Mouse (Mus musculus): ENCODE measurements around the gene Gm8362. TPM values are rescaled to one million over a fixed set of nuclear protein-coding genes. Genes with fewer than 3 reads are reported as not detected.
"Not testable (repeated sequence)": the region's sequence is repeated elsewhere in the genome, so short reads cannot be mapped to it uniquely, and the experiment has no call there.

Gene Gm8362
- total RNA-seq (2017) = not detected in 2 replicates

GRCm38 (mm10) chr14:6774311-6774710 is at the start of gene Gm8362:
Gene Gm8362, minus strand, starts transcription at chr14:6774411.
- not testable (repeated sequence) for ATAC-seq (ENCODE audit: extremely low read depth, insufficient number of reproducible peaks, low FRiP score, poor library complexity, severe bottlenecking)

- ATAC-seq (ENCODE audit: extremely low read depth, insufficient number of reproducible peaks, low FRiP score, poor library complexity, severe bottlenecking) = not testable (repeated sequence)
Measured at GRCm38 (mm10) chr14:6823297-6823696, 49.1 kb upstream of the Gm8362 start.

GRCm38 (mm10) chr14:6757231-6757536 is 17.0 kb downstream of the Gm8362 start:
- not testable (repeated sequence) for ATAC-seq (ENCODE audit: extremely low read depth, insufficient number of reproducible peaks, low FRiP score, poor library complexity, severe bottlenecking)

- ATAC-seq (ENCODE audit: extremely low read depth, insufficient number of reproducible peaks, low FRiP score, poor library complexity, severe bottlenecking) = not testable (repeated sequence)
Measured at GRCm38 (mm10) chr14:6756384-6757230, 17.6 kb downstream of the Gm8362 start.

- not testable (repeated sequence) for ATAC-seq (ENCODE audit: extremely low read depth, insufficient number of reproducible peaks, low FRiP score, poor library complexity, severe bottlenecking)
Measured at GRCm38 (mm10) chr14:6742232-6742631, 32.0 kb downstream of the Gm8362 start, which contains the start of gene Gm3636. Gene Gm3636, minus strand, starts transcription at chr14:6742332.

GRCm38 (mm10) chr14:6720151-6720550 is 54.1 kb downstream of the Gm8362 start, which contains the start of gene Gm8050:
Gene Gm8050, minus strand, starts transcription at chr14:6720251.
- not testable (repeated sequence) for ATAC-seq (ENCODE audit: extremely low read depth, insufficient number of reproducible peaks, low FRiP score, poor library complexity, severe bottlenecking)

Other genes starting within 250 kb of the Gm8362 start
- gene Gm8356, start 237.1 kb downstream of the Gm8362 start, total RNA-seq (2017) = not detected in 2 replicates
- not detected in 2 replicates for gene Gm3629, start 183.8 kb downstream of the Gm8362 start, total RNA-seq (2017)
- gene Gm3460, start 152.0 kb downstream of the Gm8362 start, total RNA-seq (2017) = not detected in 2 replicates
- not detected in 2 replicates for gene Gm10251, start 90.2 kb downstream of the Gm8362 start, total RNA-seq (2017)
- not detected in 2 replicates for gene Gm8050, start 54.2 kb downstream of the Gm8362 start, total RNA-seq (2017)
- not detected in 2 replicates for gene Gm3636, start 32.1 kb downstream of the Gm8362 start, total RNA-seq (2017)
- gene Gm3642, start 65.9 kb upstream of the Gm8362 start, total RNA-seq (2017) = not detected in 2 replicates
- not detected in 2 replicates for gene Gm3667, start 115.6 kb upstream of the Gm8362 start, total RNA-seq (2017)
- not detected in 2 replicates for gene Gm6356, start 199.4 kb upstream of the Gm8362 start, total RNA-seq (2017)

All from neutrophil, adult 5-6 weeks (primary cell).